Comparison of ENCODE assay signal across 28 mouse cellular contexts in genomic region chr1:69545217-69545884, GRCm38 (mm10).
DNase-seq lines count a peak whose midpoint lies in the region; ATAC-seq and TF ChIP-seq lines count a peak whose summit lies in the region.
"Had no signal": no experiment of that assay in that cellular context is flagged by ENCODE, and none has a peak within 500 bp of the region (broad histone marks: within the 10 kb centered on the region; RNA-seq: fewer than 3 reads in every experiment).

No protein-coding gene starts in this region.

- no peak for TF ChIP-seq CTCF in stomach, postnatal 0 days (IDR thresholded peaks at IDR 0.05; ENCODE audit: low read depth)

- no peak overlapping the region for H3K27ac ChIP-seq in stomach, embryonic 14.5 days (ENCODE audit: low read length)
- H3K27ac ChIP-seq in stomach, postnatal 0 days (replicated peaks), result no peak overlapping the region
- peak overlapping the region; percentile 77 for H3K27ac ChIP-seq in liver, embryonic 15.5 days (replicated peaks)
- no peak overlapping the region for H3K27ac ChIP-seq in stomach, embryonic 15.5 days
- H3K27ac ChIP-seq: embryonic facial prominence, embryonic 12.5 days; kidney, embryonic 15.5 days; left cerebral cortex, adult 2 months had no signal

- DNase-seq in stomach, postnatal 0 days (ENCODE audit: low spot score), result no peak
- DNase-seq in induced T-regulatory cell, adult 2 months (ENCODE audit: low read depth), result peak; percentile 78
- DNase-seq in left cerebral cortex, postnatal 25 days (ENCODE audit: low spot score in 2 of 2), result no peak
- DNase-seq in ovary, postnatal 36 days (ENCODE audit: low spot score), result no peak
- no peak for DNase-seq in left cerebral cortex, postnatal 10 days (ENCODE audit: extremely low spot score in 1 of 2, low spot score in 2 of 2)
- DNase-seq: adrenal gland, postnatal 36 days; cerebellum, adult 11-12 months; cerebellum, postnatal 10 days; gastrocnemius, postnatal 25 days; heart, adult 18-20 months; heart, postnatal 10 days; kidney, adult 11 months; kidney, postnatal 36 days; lung, adult 18-20 months; lung, postnatal 10 days; midbrain, embryonic 14.5 days; right cerebral cortex, postnatal 25 days; spleen, adult 18-20 months had no signal

- H3K9ac ChIP-seq in stomach, embryonic 14.5 days (replicated peaks; ENCODE audit: low read depth, low read length), result no peak overlapping the region
- no peak overlapping the region for H3K9ac ChIP-seq in stomach, postnatal 0 days (ENCODE audit: low read length)
- no peak overlapping the region for H3K9ac ChIP-seq in liver, embryonic 15.5 days
- H3K9ac ChIP-seq in stomach, embryonic 15.5 days, result no peak overlapping the region
- H3K9ac ChIP-seq: embryonic facial prominence, embryonic 12.5 days; heart, embryonic 12.5 days; kidney, embryonic 15.5 days had no signal

- H3K9me3 ChIP-seq in stomach, embryonic 14.5 days (ENCODE audit: control insufficient read depth, low read depth, low read length), result no peaks in the 10 kb centered on the region
- no peaks in the 10 kb centered on the region for H3K9me3 ChIP-seq in stomach, postnatal 0 days (ENCODE audit: control insufficient read depth, low read length)
- H3K9me3 ChIP-seq in liver, embryonic 15.5 days (replicated peaks), result no peaks in the 10 kb centered on the region
- H3K9me3 ChIP-seq in stomach, embryonic 15.5 days, result no peaks in the 10 kb centered on the region
- H3K9me3 ChIP-seq: embryonic facial prominence, embryonic 12.5 days; heart, embryonic 12.5 days; kidney, embryonic 15.5 days; megakaryocyte, embryonic 14.5 days had no signal

- H3K4me2 ChIP-seq in stomach, embryonic 14.5 days (replicated peaks; ENCODE audit: low read depth, low read length), result no peak overlapping the region
- H3K4me2 ChIP-seq in stomach, postnatal 0 days (replicated peaks; ENCODE audit: low read depth), result no peak overlapping the region
- peak overlapping the region; percentile 29 for H3K4me2 ChIP-seq in liver, embryonic 15.5 days
- no peak overlapping the region for H3K4me2 ChIP-seq in stomach, embryonic 15.5 days
- H3K4me2 ChIP-seq: embryonic facial prominence, embryonic 12.5 days; heart, embryonic 12.5 days; kidney, embryonic 15.5 days had no signal

- H3K4me3 ChIP-seq in stomach, embryonic 14.5 days (ENCODE audit: low read depth, low read length), result no peak overlapping the region
- no peak overlapping the region for H3K4me3 ChIP-seq in stomach, postnatal 0 days (ENCODE audit: low read depth, low read length)
- H3K4me3 ChIP-seq in liver, embryonic 15.5 days (replicated peaks), result no peak overlapping the region
- no peak overlapping the region for H3K4me3 ChIP-seq in stomach, embryonic 15.5 days (replicated peaks)
- H3K4me3 ChIP-seq: embryonic facial prominence, embryonic 12.5 days; erythroblast, embryonic 14.5 days; heart, embryonic 12.5 days; kidney, embryonic 15.5 days; left cerebral cortex, adult 2 months; megakaryocyte, embryonic 14.5 days had no signal

- TF ChIP-seq EP300 in stomach, postnatal 0 days (optimal IDR thresholded peaks at IDR 0.05), result no peak

- intact Hi-C loops in left cerebral cortex, postnatal 25 days (cut with DNase I), result no loop called here
- intact Hi-C loops in left cerebral cortex, postnatal 10 days (cut with DNase I), result no loop called here

- H3K4me1 ChIP-seq in stomach, embryonic 14.5 days (ENCODE audit: control insufficient read depth, insufficient read depth, low read length), result no peaks in the 10 kb centered on the region
- no peaks in the 10 kb centered on the region for H3K4me1 ChIP-seq in stomach, postnatal 0 days (replicated peaks; ENCODE audit: control insufficient read depth, insufficient read depth)
- H3K4me1 ChIP-seq in liver, embryonic 15.5 days (replicated peaks), result peaks cover 58% of the 10 kb centered on the region
- H3K4me1 ChIP-seq in stomach, embryonic 15.5 days, result no peaks in the 10 kb centered on the region
- H3K4me1 ChIP-seq: embryonic facial prominence, embryonic 12.5 days; kidney, embryonic 15.5 days had no signal

- peak; percentile 28; the same call in 1 of the 2 replicates for ATAC-seq in stomach, embryonic 14.5 days (ENCODE audit: insufficient number of reproducible peaks, insufficient read depth, low FRiP score, low read depth)
- no peak for ATAC-seq in stomach, postnatal 0 days (ENCODE audit: low FRiP score, low TSS enrichment)
- ATAC-seq in liver, embryonic 15.5 days (ENCODE audit: insufficient read depth), result peak; percentile 88
- ATAC-seq in stomach, embryonic 15.5 days (ENCODE audit: insufficient read depth, low FRiP score, low read depth), result peak; percentile 80; the same call in 1 of the 2 replicates
- ATAC-seq: forebrain, embryonic 14.5 days had no signal

- no peaks in the 10 kb centered on the region for H3K36me3 ChIP-seq in stomach, embryonic 14.5 days (ENCODE audit: control insufficient read depth, insufficient read depth, low read length)
- H3K36me3 ChIP-seq in stomach, postnatal 0 days (ENCODE audit: control insufficient read depth, insufficient read depth, low read length), result no peaks in the 10 kb centered on the region
- no peaks in the 10 kb centered on the region for H3K36me3 ChIP-seq in liver, embryonic 15.5 days (replicated peaks)
- no peaks in the 10 kb centered on the region for H3K36me3 ChIP-seq in stomach, embryonic 15.5 days
- H3K36me3 ChIP-seq: embryonic facial prominence, embryonic 12.5 days; heart, embryonic 12.5 days; kidney, embryonic 15.5 days had no signal

- no peaks in the 10 kb centered on the region for H3K27me3 ChIP-seq in stomach, embryonic 14.5 days (ENCODE audit: control insufficient read depth, insufficient read depth, low read length)
- H3K27me3 ChIP-seq in stomach, postnatal 0 days (ENCODE audit: control insufficient read depth, insufficient read depth, low read length), result no peaks in the 10 kb centered on the region
- H3K27me3 ChIP-seq in liver, embryonic 15.5 days, result no peaks in the 10 kb centered on the region
- no peaks in the 10 kb centered on the region for H3K27me3 ChIP-seq in stomach, embryonic 15.5 days (replicated peaks)
- H3K27me3 ChIP-seq: embryonic facial prominence, embryonic 12.5 days; heart, embryonic 12.5 days; kidney, embryonic 15.5 days; megakaryocyte, embryonic 14.5 days had no signal

- WGBS in stomach, embryonic 14.5 days, result 87% methylated on average over 8 of the region's 8 CpGs
- WGBS in stomach, postnatal 0 days, result 85% methylated on average over 8 of the region's 8 CpGs
- 34% methylated on average over 8 of the region's 8 CpGs for WGBS in liver, embryonic 15.5 days (ENCODE audit: insufficient replicate concordance)
- WGBS in stomach, embryonic 15.5 days, result 87% methylated on average over 8 of the region's 8 CpGs
